Mouse (Mus musculus): ENCODE results near the gene Pou1f1.

The Pou1f1 gene

DNA sequence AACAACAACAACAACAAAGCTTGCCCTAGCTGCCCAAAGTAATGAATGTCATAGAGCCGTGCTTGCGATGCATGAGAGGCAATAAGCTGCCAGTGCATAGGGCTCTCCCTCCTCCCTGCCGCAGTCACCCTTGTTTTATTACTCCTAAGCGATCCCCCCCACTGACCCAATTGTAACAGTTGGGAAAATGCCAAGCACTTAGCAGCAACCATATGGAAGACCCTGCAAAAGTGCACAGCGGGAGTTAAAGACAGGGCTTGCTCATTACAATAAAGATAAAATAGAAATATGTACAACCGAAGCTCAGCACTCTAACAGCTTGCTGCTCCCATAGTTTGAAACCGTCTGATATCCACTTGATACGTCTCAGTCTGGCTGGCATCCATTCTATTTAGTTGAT lies 44.0 kb downstream of the Pou1f1 start:
- DNase-seq (ENCODE audit: low spot score in 2 of 2) = no peak

DNA sequence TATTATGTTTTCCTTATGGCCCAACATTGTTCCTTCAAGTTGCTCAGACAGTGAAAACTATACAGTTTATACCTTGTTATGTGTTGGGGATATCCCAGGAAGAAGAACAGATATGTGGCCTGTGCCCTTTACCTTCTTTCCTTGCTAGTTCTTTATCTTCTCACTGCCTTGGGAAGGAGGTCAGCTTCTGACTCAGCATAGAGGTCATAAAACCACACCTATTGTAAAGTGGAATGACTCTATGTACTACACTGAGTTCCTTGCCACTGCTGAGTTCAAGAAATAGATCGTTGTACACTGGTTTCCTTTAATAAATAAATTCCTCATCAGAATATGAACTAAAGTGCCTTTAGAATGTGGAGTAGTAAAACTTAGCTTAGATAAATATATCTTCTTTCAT lies 44.6 kb downstream of the Pou1f1 start:
- no peak for DNase-seq (ENCODE audit: low spot score in 2 of 2)

DNA sequence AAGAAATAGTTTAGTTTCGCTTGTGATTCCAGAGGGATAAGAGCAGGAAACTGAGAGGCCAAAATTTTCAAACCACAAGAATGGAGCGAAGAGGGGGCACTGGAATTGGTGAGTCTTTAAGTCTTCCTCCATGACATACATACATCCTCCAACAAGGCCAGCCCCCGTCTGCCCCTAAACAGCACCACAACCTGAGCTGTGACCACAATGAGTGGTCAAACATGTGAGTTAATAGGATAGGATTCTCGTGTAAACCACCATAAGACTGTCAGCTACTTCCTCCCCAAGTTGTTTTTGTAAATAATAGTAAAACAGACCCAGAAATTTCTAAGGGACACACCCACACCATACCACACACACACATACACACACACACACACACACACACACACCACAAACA lies 48.5 kb downstream of the Pou1f1 start:
- no peak for DNase-seq (ENCODE audit: low spot score in 2 of 2)

DNA sequence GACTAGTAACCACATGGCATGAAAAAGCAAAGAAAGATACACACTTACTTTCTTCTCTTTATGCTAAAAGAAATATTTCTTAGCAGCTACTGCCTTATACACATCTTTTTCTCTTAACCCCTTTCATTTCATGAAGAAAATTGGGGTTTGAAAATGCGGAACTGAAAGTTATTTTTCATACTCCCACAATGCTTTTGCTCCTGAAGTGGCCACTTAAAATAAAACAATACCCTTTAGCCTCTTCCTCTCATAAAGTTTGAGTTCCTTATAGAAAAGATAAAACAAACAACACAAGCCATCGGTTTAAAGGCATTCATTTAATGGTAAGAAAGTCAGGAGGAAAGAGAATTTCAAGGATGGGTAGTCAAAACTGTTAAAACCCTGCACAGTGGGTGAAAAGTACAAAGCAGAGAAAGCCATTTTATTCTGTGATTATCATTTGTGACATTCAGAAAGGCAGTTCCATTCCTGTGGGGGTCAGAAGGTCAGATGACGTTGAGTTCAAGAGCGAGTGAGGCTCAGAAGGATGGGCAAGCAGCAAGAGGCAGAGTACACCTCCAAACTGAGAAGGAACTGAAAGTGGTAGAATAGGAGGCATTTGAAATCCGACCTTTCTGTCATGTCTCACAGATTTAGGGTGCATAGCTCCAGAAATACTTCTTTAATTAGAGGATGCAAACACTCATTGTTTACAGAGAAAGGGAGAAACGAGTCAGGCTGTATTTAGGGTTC lies 57.2 kb downstream of the Pou1f1 start:
- DNase-seq (ENCODE audit: low spot score in 2 of 2) = no peak
